Mouse (Mus musculus) bone marrow, adult 2 months (tissue): ENCODE measurements around the gene Dydc1.

Experiments used
- CTCF ChIP-seq: fragments of 200-500 bp; IDR thresholded peaks from 2 replicates; pipeline ENCODE4 v1.5.1; 2011; ENCODE audit warnings: low read length, control low read depth; ENCODE audit not compliant: control insufficient read depth, insufficient read depth
- POLR2A ChIP-seq: fragments of 200-500 bp; IDR thresholded peaks from 2 replicates; pipeline ENCODE4 v1.6.1; 2011; ENCODE audit warnings: low read depth, mild to moderate bottlenecking, control low read depth, low read length, borderline replicate concordance; ENCODE audit not compliant: control insufficient read depth

- no peak for TF ChIP-seq POLR2A
- peak; percentile 38; the same call in 1 of the 2 replicates for TF ChIP-seq CTCF
Observed at GRCm38 (mm10) chr14:41033135-41034110, 39.3 kb upstream of the Dydc1 start.
